Mouse (Mus musculus): ENCODE results near the gene Plppr3. TPM values are rescaled to one million over a fixed set of nuclear protein-coding genes. Genes with fewer than 3 reads are reported as not detected.
A peak's percentile ranks its signal among the peaks of the same experiment; 100 is the strongest.

Plppr3 gene
- polyA plus RNA-seq, 1 experiment, result 4.9 TPM

DNA sequence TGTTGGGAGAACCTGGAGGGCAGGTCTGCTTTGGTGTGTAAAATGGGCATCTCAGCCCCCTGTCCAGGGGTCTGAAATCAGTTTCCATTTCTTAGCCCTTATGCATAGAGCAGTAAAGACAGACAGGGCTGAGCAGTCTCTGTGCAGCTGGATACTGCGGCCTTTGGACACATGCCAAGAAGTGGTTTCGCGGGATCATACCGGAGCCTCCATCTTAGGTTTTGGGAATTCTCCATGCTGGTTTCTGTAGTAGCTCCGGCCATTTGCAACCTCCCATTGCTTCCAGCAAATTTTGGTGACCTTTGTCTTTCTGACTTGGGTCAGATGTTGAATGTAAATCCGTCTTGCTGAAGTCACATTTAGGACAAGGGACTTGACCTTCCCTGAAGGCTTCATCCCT, 31.0 kb downstream of the Plppr3 start:
- H3K4me3 ChIP-seq (ENCODE audit: insufficient read depth, low read length), result no peak overlapping the region
- TF ChIP-seq POLR2A (IDR thresholded peaks at IDR 0.05; ENCODE audit: low read depth, low read length), result no peak
- no peak for TF ChIP-seq CTCF (IDR thresholded peaks at IDR 0.05; ENCODE audit: borderline replicate concordance, insufficient read depth, low read length)
- H3K4me1 ChIP-seq (ENCODE audit: control insufficient read depth, insufficient read depth, low read length), result no peaks in the 10 kb centered on the region; the same call in 1 of the 2 replicates
- no peak overlapping the region for H3K27ac ChIP-seq (ENCODE audit: insufficient read depth, low read length)

DNA sequence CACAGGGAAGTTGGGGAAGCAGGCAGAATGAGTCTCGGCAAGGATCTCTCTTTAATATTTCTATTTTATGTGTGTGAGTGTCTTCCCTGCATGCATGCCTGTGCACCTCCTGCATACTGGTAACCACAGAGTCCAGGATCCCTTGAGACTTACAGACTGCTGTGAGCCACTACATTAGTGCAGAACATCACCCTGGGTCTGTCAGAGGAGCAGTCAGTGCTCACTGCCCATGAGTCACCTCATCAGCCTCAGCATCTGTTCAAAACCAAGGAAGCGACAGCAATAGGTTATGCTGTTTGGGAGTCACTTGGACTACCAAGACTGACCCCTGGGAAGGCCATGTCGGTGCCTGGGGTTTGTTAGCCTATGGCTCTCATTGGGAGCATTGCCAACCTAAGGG, 32.1 kb downstream of the Plppr3 start:
- H3K27ac ChIP-seq (ENCODE audit: insufficient read depth, low read length), result peak overlapping the region; percentile 17; the same call in 1 of the 2 replicates
- TF ChIP-seq POLR2A (IDR thresholded peaks at IDR 0.05; ENCODE audit: low read depth, low read length) (no peak), CTCF (IDR thresholded peaks at IDR 0.05; ENCODE audit: borderline replicate concordance, insufficient read depth, low read length) (no peak)

GRCm38 (mm10) chr10:79840644-79841551, 33.5 kb downstream of the Plppr3 start:
- Histone ChIP-seq H3K4me1 (ENCODE audit: control insufficient read depth, insufficient read depth, low read length) (no peaks in the 10 kb centered on the region; the same call in 1 of the 2 replicates), H3K4me3 (ENCODE audit: insufficient read depth, low read length) (peak overlapping the region; percentile 31), H3K27ac (ENCODE audit: insufficient read depth, low read length) (peak overlapping the region; percentile 91)
- TF ChIP-seq POLR2A (IDR thresholded peaks at IDR 0.05; ENCODE audit: low read depth, low read length) (peak; percentile 89), CTCF (IDR thresholded peaks at IDR 0.05; ENCODE audit: borderline replicate concordance, insufficient read depth, low read length) (no peak)

More for the DNA sequence above, 32.1 kb downstream of the Plppr3 start:
- Histone ChIP-seq H3K4me3 (ENCODE audit: insufficient read depth, low read length) (no peak overlapping the region), H3K4me1 (ENCODE audit: control insufficient read depth, insufficient read depth, low read length) (no peaks in the 10 kb centered on the region; the same call in 1 of the 2 replicates)

DNA sequence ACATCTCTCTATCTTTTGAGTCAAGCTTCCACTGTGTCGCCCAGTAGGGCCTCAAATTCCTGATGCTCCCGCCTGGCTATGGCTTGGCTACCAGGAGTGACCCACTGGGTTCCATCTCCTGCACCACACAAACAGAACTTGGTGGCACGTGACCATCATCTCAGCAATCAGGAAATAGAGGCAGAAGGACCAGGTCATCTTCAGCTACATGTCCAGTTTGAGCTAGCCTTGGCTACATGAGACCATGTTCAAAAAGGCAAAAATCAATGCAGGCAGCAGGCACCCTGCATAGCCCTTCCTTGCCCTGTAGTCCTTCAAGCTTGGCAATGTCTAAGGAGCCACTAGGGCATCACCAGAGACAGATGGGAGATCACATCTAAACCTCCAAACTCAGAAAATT, 34.3 kb downstream of the Plppr3 start:
- H3K4me1 ChIP-seq (ENCODE audit: control insufficient read depth, insufficient read depth, low read length), result no peaks in the 10 kb centered on the region; the same call in 1 of the 2 replicates
- TF ChIP-seq POLR2A (IDR thresholded peaks at IDR 0.05; ENCODE audit: low read depth, low read length) (no peak), CTCF (IDR thresholded peaks at IDR 0.05; ENCODE audit: borderline replicate concordance, insufficient read depth, low read length) (no peak)
- H3K27ac ChIP-seq (ENCODE audit: insufficient read depth, low read length), result peak overlapping the region; percentile 91
- no peak overlapping the region for H3K4me3 ChIP-seq (ENCODE audit: insufficient read depth, low read length)

- no peak overlapping the region for H3K27ac ChIP-seq (ENCODE audit: insufficient read depth, low read length)
- H3K4me1 ChIP-seq (ENCODE audit: control insufficient read depth, insufficient read depth, low read length), result no peaks in the 10 kb centered on the region
- TF ChIP-seq CTCF (IDR thresholded peaks at IDR 0.05; ENCODE audit: borderline replicate concordance, insufficient read depth, low read length), result no peak
- TF ChIP-seq POLR2A (IDR thresholded peaks at IDR 0.05; ENCODE audit: low read depth, low read length), result no peak
- H3K4me3 ChIP-seq (ENCODE audit: insufficient read depth, low read length), result no peak overlapping the region
Measured at GRCm38 (mm10) chr10:79838151-79838550, 36.3 kb downstream of the Plppr3 start.

- TF ChIP-seq CTCF (IDR thresholded peaks at IDR 0.05; ENCODE audit: borderline replicate concordance, insufficient read depth, low read length) (no peak), POLR2A (IDR thresholded peaks at IDR 0.05; ENCODE audit: low read depth, low read length) (no peak)
- Histone ChIP-seq H3K27ac (ENCODE audit: insufficient read depth, low read length) (no peak overlapping the region), H3K4me3 (ENCODE audit: insufficient read depth, low read length) (no peak overlapping the region), H3K4me1 (ENCODE audit: control insufficient read depth, insufficient read depth, low read length) (no peaks in the 10 kb centered on the region)
Measured at GRCm38 (mm10) chr10:79836918-79837317, 37.5 kb downstream of the Plppr3 start.

DNA sequence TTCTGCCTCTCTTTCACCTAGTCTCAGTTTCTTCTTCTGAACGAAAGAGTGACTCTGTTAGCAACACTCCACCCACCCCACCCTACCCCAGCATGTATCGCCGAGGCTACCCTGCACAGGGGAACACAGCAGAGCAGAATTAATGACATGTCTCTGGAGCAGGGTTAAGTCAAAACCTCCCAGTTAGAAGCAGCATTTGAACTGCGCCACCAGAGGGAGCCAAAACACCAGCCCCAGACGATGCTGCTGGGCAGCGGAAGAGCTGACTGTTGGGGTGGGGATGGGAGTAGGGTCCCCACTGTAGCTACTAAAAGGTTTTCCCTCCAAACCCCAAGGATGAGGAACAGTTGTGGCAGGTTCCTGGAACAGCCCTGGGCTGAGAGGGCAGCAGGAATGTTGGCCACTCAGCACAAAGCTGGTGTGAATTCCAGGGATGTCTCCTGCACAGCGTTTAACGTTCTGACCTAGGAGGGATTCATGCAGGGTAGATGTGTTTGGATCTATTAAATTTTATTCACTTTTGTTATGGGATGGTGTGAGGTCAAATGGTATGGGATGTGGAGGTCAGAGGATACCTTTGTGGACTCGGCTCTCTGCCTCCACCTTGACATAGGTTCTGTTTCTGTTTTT, 39.5 kb downstream of the Plppr3 start:
- Histone ChIP-seq H3K27ac (ENCODE audit: insufficient read depth, low read length) (no peak overlapping the region), H3K4me1 (ENCODE audit: control insufficient read depth, insufficient read depth, low read length) (no peaks in the 10 kb centered on the region), H3K4me3 (ENCODE audit: insufficient read depth, low read length) (no peak overlapping the region)
- peak; percentile 92 for TF ChIP-seq CTCF (IDR thresholded peaks at IDR 0.05; ENCODE audit: borderline replicate concordance, insufficient read depth, low read length)
- no peak for TF ChIP-seq POLR2A (IDR thresholded peaks at IDR 0.05; ENCODE audit: low read depth, low read length)

- no peak for TF ChIP-seq POLR2A (IDR thresholded peaks at IDR 0.05; ENCODE audit: low read depth, low read length)
- TF ChIP-seq CTCF (IDR thresholded peaks at IDR 0.05; ENCODE audit: borderline replicate concordance, insufficient read depth, low read length), result no peak
- Histone ChIP-seq H3K4me1 (ENCODE audit: control insufficient read depth, insufficient read depth, low read length) (no peaks in the 10 kb centered on the region), H3K4me3 (ENCODE audit: insufficient read depth, low read length) (no peak overlapping the region), H3K27ac (ENCODE audit: insufficient read depth, low read length) (no peak overlapping the region)
Measured at GRCm38 (mm10) chr10:79832786-79833181, 41.6 kb downstream of the Plppr3 start.

GRCm38 (mm10) chr10:79832026-79832785, 42.2 kb downstream of the Plppr3 start:
- Histone ChIP-seq H3K27ac (ENCODE audit: insufficient read depth, low read length) (no peak overlapping the region), H3K4me3 (ENCODE audit: insufficient read depth, low read length) (no peak overlapping the region), H3K4me1 (ENCODE audit: control insufficient read depth, insufficient read depth, low read length) (no peaks in the 10 kb centered on the region)
- TF ChIP-seq CTCF (IDR thresholded peaks at IDR 0.05; ENCODE audit: borderline replicate concordance, insufficient read depth, low read length) (no peak), POLR2A (IDR thresholded peaks at IDR 0.05; ENCODE audit: low read depth, low read length) (no peak)
